Mouse (Mus musculus) small intestine, adult 2 months (tissue): Measurements from ENCODE around the gene Grm4. TPM values are rescaled to one million over a fixed set of nuclear protein-coding genes. Genes with fewer than 3 reads are reported as not detected.
"Not testable (repeated sequence)": the region's sequence is repeated elsewhere in the genome, so short reads cannot be mapped to it uniquely, and the experiment has no call there.

Source experiments
- H3K27ac ChIP-seq: fragments of 200-500 bp; 2 replicates; pipeline ENCODE4 v1.5.1; 2012; ENCODE audit warnings: low read depth, low read length, control low read depth, inconsistent platforms; ENCODE audit not compliant: insufficient read depth
- H3K27me3 ChIP-seq: fragments of 200-500 bp; 2 replicates; pipeline ENCODE4 v1.6.1; 2012; ENCODE audit warnings: mild to moderate bottlenecking, moderate library complexity, low read length, inconsistent platforms; ENCODE audit not compliant: control insufficient read depth, insufficient read depth
- H3K36me3 ChIP-seq: fragments of 200-500 bp; 2 replicates; pipeline ENCODE4 v1.6.1; 2012; ENCODE audit warnings: mild to moderate bottlenecking, low read length, control low read depth, inconsistent platforms; ENCODE audit not compliant: control insufficient read depth, insufficient read depth
- H3K4me1 ChIP-seq: fragments of 200-500 bp; 2 replicates; pipeline ENCODE4 v1.6.1; 2012; ENCODE audit warnings: low read length, inconsistent platforms, mixed read lengths; ENCODE audit not compliant: control insufficient read depth, insufficient read depth, insufficient read length
- H3K4me3 ChIP-seq: fragments of 200-500 bp; 2 replicates; pipeline ENCODE4 v1.5.1; 2012; ENCODE audit warnings: low read depth, mild to moderate bottlenecking, control low read depth, inconsistent platforms, low read length, moderate library complexity
- CTCF ChIP-seq: fragments of 200-500 bp; IDR thresholded peaks from 2 replicates; pipeline ENCODE4 v1.5.1; 2012; ENCODE audit warnings: low read depth, mild to moderate bottlenecking, control low read depth, inconsistent platforms, low read length, moderate library complexity, mixed read lengths; ENCODE audit not compliant: insufficient replicate concordance, insufficient read length; ENCODE audit errors: extremely low read depth
- POLR2A ChIP-seq: fragments of 200-500 bp; IDR thresholded peaks from 2 replicates; pipeline ENCODE4 v1.6.1; 2012; ENCODE audit warnings: low read depth, mild to moderate bottlenecking, control low read depth, inconsistent platforms, low read length, moderate library complexity
- WGBS: fragments of 180-500 bp; shearing (Covaris S2); methylation state at CpG from one replicate; pipeline ENCODE4 v1.1.7; 2018; 5-methylcytosine and 5-hydroxymethylcytosine counted together
- polyA plus RNA-seq: library from polyadenylated mRNA; depleted of rRNA; stranded (reverse); fragments of >200 nt; gene quantifications from 2 replicates; pipeline ENCODE4 v1.2.3, GENCODE M21; 2012

Gene Grm4
- polyA plus RNA-seq, 1 experiment = 4.1 TPM

GRCm38 (mm10) chr17:27390019-27390418 is 131.2 kb downstream of the Grm4 start:
- H3K4me3 ChIP-seq = no peak overlapping the region
- H3K36me3 ChIP-seq = no peaks in the 10 kb centered on the region
- H3K27ac ChIP-seq = no peak overlapping the region
- TF ChIP-seq POLR2A (no peak), CTCF (no peak)
- H3K27me3 ChIP-seq = no peaks in the 10 kb centered on the region
- 91% methylated on average over 8 of the region's 8 CpGs for WGBS
- H3K4me1 ChIP-seq = peaks cover 3% of the 10 kb centered on the region; the same call in 1 of the 2 replicates

GRCm38 (mm10) chr17:27389221-27390000 is 131.8 kb downstream of the Grm4 start:
- Histone ChIP-seq H3K4me3 (no peak overlapping the region), H3K27me3 (no peaks in the 10 kb centered on the region), H3K27ac (no peak overlapping the region), H3K4me1 (peaks cover 3% of the 10 kb centered on the region; the same call in 1 of the 2 replicates), H3K36me3 (no peaks in the 10 kb centered on the region)
- 88% methylated on average over 13 of the region's 13 CpGs for WGBS
- TF ChIP-seq POLR2A = no peak
- no peak for TF ChIP-seq CTCF

GRCm38 (mm10) chr17:27386438-27386837 is 134.8 kb downstream of the Grm4 start:
- 65% methylated on average over 1 of the region's 1 CpGs for WGBS
- Histone ChIP-seq H3K4me1 (peaks cover 3% of the 10 kb centered on the region; the same call in 1 of the 2 replicates), H3K27ac (no peak overlapping the region), H3K27me3 (no peaks in the 10 kb centered on the region), H3K4me3 (no peak overlapping the region), H3K36me3 (no peaks in the 10 kb centered on the region)
- TF ChIP-seq POLR2A (no peak), CTCF (no peak)

GRCm38 (mm10) chr17:27385513-27386261 is 135.5 kb downstream of the Grm4 start:
- no peak for TF ChIP-seq CTCF
- TF ChIP-seq POLR2A = no peak
- Histone ChIP-seq H3K36me3 (no peaks in the 10 kb centered on the region), H3K4me1 (peaks cover 3% of the 10 kb centered on the region; the same call in 1 of the 2 replicates), H3K27ac (no peak overlapping the region), H3K4me3 (no peak overlapping the region), H3K27me3 (no peaks in the 10 kb centered on the region)
- WGBS = 55% methylated on average over 17 of the region's 17 CpGs

- H3K27ac ChIP-seq = no peak overlapping the region
- peaks cover 2% of the 10 kb centered on the region; the same call in 1 of the 2 replicates for H3K4me1 ChIP-seq
- no peaks in the 10 kb centered on the region for H3K27me3 ChIP-seq
- no peaks in the 10 kb centered on the region for H3K36me3 ChIP-seq
- TF ChIP-seq CTCF (no peak), POLR2A (no peak)
- 73% methylated on average over 11 of the region's 11 CpGs for WGBS
- H3K4me3 ChIP-seq = no peak overlapping the region
Measured at GRCm38 (mm10) chr17:27382916-27383315, 138.3 kb downstream of the Grm4 start.

- not testable (repeated sequence) for H3K4me1 ChIP-seq, H3K27me3 ChIP-seq, H3K4me3 ChIP-seq, H3K27ac ChIP-seq, H3K36me3 ChIP-seq
- 43% methylated on average over 9 of the region's 9 CpGs for WGBS
Measured at GRCm38 (mm10) chr17:27380911-27381459, 140.2 kb downstream of the Grm4 start.

GRCm38 (mm10) chr17:27378977-27379376 is 142.2 kb downstream of the Grm4 start:
- no peaks in the 10 kb centered on the region for H3K36me3 ChIP-seq
- H3K4me3 ChIP-seq = no peak overlapping the region
- no peaks in the 10 kb centered on the region for H3K27me3 ChIP-seq
- no peak overlapping the region for H3K27ac ChIP-seq
- no peaks in the 10 kb centered on the region for H3K4me1 ChIP-seq
- TF ChIP-seq CTCF (no peak), POLR2A (no peak)
- WGBS = 29% methylated on average over 3 of the region's 3 CpGs
